In genomic region chr8:116383036-116383435, GRCm38 (mm10) we compare ENCODE assay signal across 14 mouse cellular contexts.
DNase-seq lines count a peak whose midpoint lies in the region; ATAC-seq lines count a peak whose summit lies in the region.
"Had no signal": no experiment of that assay in that cellular context is flagged by ENCODE, and none has a peak within 500 bp of the region (broad histone marks: within the 10 kb centered on the region; RNA-seq: fewer than 3 reads in every experiment).

No protein-coding gene starts in this region.

- no peak overlapping the region for H3K4me2 ChIP-seq in hindbrain, embryonic 14.5 days (replicated peaks)
- H3K4me2 ChIP-seq: liver, embryonic 15.5 days had no signal

- ATAC-seq in hindbrain, embryonic 14.5 days (ENCODE audit: low FRiP score): no peak
- ATAC-seq: CD4-positive, CD25-positive, alpha-beta regulatory T cell, adult 4 months; hindbrain, postnatal 0 days had no signal

- no peaks in the 10 kb centered on the region for H3K9me3 ChIP-seq in hindbrain, embryonic 14.5 days (ENCODE audit: control insufficient read depth, low read length)
- H3K9me3 ChIP-seq: liver, embryonic 15.5 days had no signal

- no peak overlapping the region for H3K9ac ChIP-seq in hindbrain, embryonic 14.5 days
- H3K9ac ChIP-seq: liver, embryonic 15.5 days had no signal

- H3K27me3 ChIP-seq in hindbrain, embryonic 14.5 days (ENCODE audit: control insufficient read depth, insufficient read depth, low read length): no peaks in the 10 kb centered on the region
- H3K27me3 ChIP-seq: liver, embryonic 15.5 days had no signal

- 0 out of 2 replicates have a peak, but pooled peaks cover 3% of the 10 kb centered on the region for H3K4me1 ChIP-seq in hindbrain, embryonic 14.5 days (replicated peaks; ENCODE audit: control insufficient read depth, insufficient read depth, low read length)
- H3K4me1 ChIP-seq: liver, embryonic 15.5 days had no signal

- intact Hi-C loops in heart, postnatal 25 days (cut with DNase I): no loop called here

- WGBS in hindbrain, embryonic 14.5 days: 87% methylated on average over 8 of the region's 8 CpGs

- no peak overlapping the region for H3K4me3 ChIP-seq in hindbrain, embryonic 14.5 days (replicated peaks; ENCODE audit: low read length)
- H3K4me3 ChIP-seq: liver, embryonic 15.5 days had no signal

- DNase-seq in lung, postnatal 10 days: peak; percentile 29
- DNase-seq in lung, postnatal 25 days (ENCODE audit: low spot score): no peak
- DNase-seq in adrenal gland, adult (ENCODE audit: inconsistent age in 2 of 2, low spot score in 1 of 2): peak; percentile 67 to 90
- DNase-seq in adrenal gland, postnatal 25 days: peak; percentile 63
- peak; percentile 9 for DNase-seq in heart, postnatal 25 days (ENCODE audit: low spot score)
- DNase-seq in hindbrain, embryonic 14.5 days (ENCODE audit: low spot score): no peak
- DNase-seq in spleen, postnatal 10 days (ENCODE audit: low spot score in 2 of 2): no peak
- DNase-seq: cerebellum, postnatal 25 days; kidney, adult 2 months; right cerebral cortex, postnatal 25 days; thymus, postnatal 36 days had no signal

- no peak overlapping the region for H3K27ac ChIP-seq in hindbrain, embryonic 14.5 days
- H3K27ac ChIP-seq: hindbrain, postnatal 0 days; liver, embryonic 15.5 days had no signal

- H3K36me3 ChIP-seq in hindbrain, embryonic 14.5 days (replicated peaks; ENCODE audit: control insufficient read depth, insufficient read depth): no peaks in the 10 kb centered on the region
- H3K36me3 ChIP-seq: liver, embryonic 15.5 days had no signal

Comparison
In these comparisons a context has a peak if more than half of its experiments do, and no peak if none do; other contexts are left out.
1. DNase-seq: peak in lung, postnatal 10 days (single experiment), adrenal gland, adult (2 of 2), adrenal gland, postnatal 25 days (single experiment) and heart, postnatal 25 days (single experiment); none in lung, postnatal 25 days (single experiment), hindbrain, embryonic 14.5 days (single experiment) and spleen, postnatal 10 days (0 of 2).